Mouse (Mus musculus) heart, postnatal 14 days (tissue): ENCODE data around the gene Zfp366. TPM values are rescaled to one million over a fixed set of nuclear protein-coding genes. Genes with fewer than 3 reads are reported as not detected.
A peak's percentile ranks its signal among the peaks of the same experiment; 100 is the strongest.

ENCODE experiments used
- DNase-seq, 2 experiments: peaks; one replicate each; pipeline ENCODE4 v3.0.0; 2021 to 2022
- intact Hi-C: fragments of 180-260 bp; cut with DNase I; formaldehyde crosslinking; loops from one replicate; pipeline ENCODE4 v1.15.1; 2025
- total RNA-seq, 2 experiments: library from RNA; stranded (reverse); gene quantifications; 2 replicates each; pipeline ENCODE4 v1.2.3; 2021

Gene Zfp366
- total RNA-seq, 2 experiments from 2014 or later, result 19.7 to 21.2 TPM

GRCm38 (mm10) chr13:99223917-99224316 is 39.3 kb downstream of the Zfp366 start:
- intact Hi-C loops, result no loop called here
- no peak for DNase-seq

GRCm38 (mm10) chr13:99225374-99226240 is 41.0 kb downstream of the Zfp366 start:
- no peak for DNase-seq

GRCm38 (mm10) chr13:99226809-99227208 is 42.2 kb downstream of the Zfp366 start:
- no peak for DNase-seq
- intact Hi-C loops, result no loop called here

More at GRCm38 (mm10) chr13:99225374-99226240, 41.0 kb downstream of the Zfp366 start:
- intact Hi-C loops, result no loop called here

GRCm38 (mm10) chr13:99227456-99228250 is 43.0 kb downstream of the Zfp366 start:
- no peak for DNase-seq
- intact Hi-C loops, result no loop called here

GRCm38 (mm10) chr13:99228821-99229570 is 44.4 kb downstream of the Zfp366 start:
- intact Hi-C loops, result no loop called here
- no peak for DNase-seq

- DNase-seq, result peak in 1 of 2 experiments; percentile 40
- intact Hi-C loops, result loop anchor here (5.0 kb wide), 1 partner anchor 103 kb away; no protein-coding TSS in a partner anchor
Measured at GRCm38 (mm10) chr13:99229641-99230494, 45.2 kb downstream of the Zfp366 start.

GRCm38 (mm10) chr13:99230495-99230868 is 45.9 kb downstream of the Zfp366 start:
- intact Hi-C loops, result loop anchor here (5.0 kb wide), 1 partner anchor 103 kb away; no protein-coding TSS in a partner anchor
- peak; percentile 63 to 70 for DNase-seq

- intact Hi-C loops, result loop anchor here (5.0 kb wide), 1 partner anchor 106 kb away; no protein-coding TSS in a partner anchor
- DNase-seq, result no peak
Measured at GRCm38 (mm10) chr13:99233333-99233732, 48.7 kb downstream of the Zfp366 start.

- no peak for DNase-seq
- intact Hi-C loops, result loop anchor here (5.0 kb wide), 1 partner anchor 107 kb away; no protein-coding TSS in a partner anchor
Measured at GRCm38 (mm10) chr13:99233956-99234355, 49.3 kb downstream of the Zfp366 start.

GRCm38 (mm10) chr13:99235428-99236210 is 51.0 kb downstream of the Zfp366 start:
- no peak for DNase-seq
- intact Hi-C loops, result loop anchor here (2.0 kb wide), 1 partner anchor 45 kb away; no protein-coding TSS in a partner anchor

- intact Hi-C loops, result loop anchor here (2.0 kb wide), 1 partner anchor 45 kb away; no protein-coding TSS in a partner anchor
- no peak for DNase-seq
Measured at GRCm38 (mm10) chr13:99236222-99236621, 51.6 kb downstream of the Zfp366 start.

- DNase-seq, result no peak
- intact Hi-C loops, result loop anchor here (2.0 kb wide), 1 partner anchor 46 kb away; no protein-coding TSS in a partner anchor
Measured at GRCm38 (mm10) chr13:99237122-99237521, 52.5 kb downstream of the Zfp366 start.

- DNase-seq, result no peak
- intact Hi-C loops, result loop anchor here (2.0 kb wide), 2 partner anchors 47 to 313 kb away; no protein-coding TSS in a partner anchor
Measured at GRCm38 (mm10) chr13:99237841-99238216, 53.2 kb downstream of the Zfp366 start.

GRCm38 (mm10) chr13:99238217-99239160 is 53.9 kb downstream of the Zfp366 start:
- DNase-seq, result peak; percentile 80 to 83
- intact Hi-C loops, result loop anchor here (2.0 kb wide), 1 partner anchor 314 kb away; no protein-coding TSS in a partner anchor

- no peak for DNase-seq
- intact Hi-C loops, result loop anchor here (2.0 kb wide), 1 partner anchor 314 kb away; no protein-coding TSS in a partner anchor
Measured at GRCm38 (mm10) chr13:99239161-99239530, 54.5 kb downstream of the Zfp366 start.

GRCm38 (mm10) chr13:99239741-99240140 is 55.1 kb downstream of the Zfp366 start:
- DNase-seq, result no peak
- intact Hi-C loops, result loop anchor here (2.0 to 5.0 kb wide), 2 partner anchors 73 to 315 kb away; no protein-coding TSS in a partner anchor

- DNase-seq, result no peak
- intact Hi-C loops, result loop anchor here (5.0 kb wide), 1 partner anchor 70 kb away; no protein-coding TSS in a partner anchor
Measured at GRCm38 (mm10) chr13:99241984-99242383, 57.4 kb downstream of the Zfp366 start.
